Mouse (Mus musculus): ENCODE results near the gene Fbln2.
A peak's percentile ranks its signal among the peaks of the same experiment; 100 is the strongest.

Gene Fbln2

GRCm38 (mm10) chr6:91283031-91283430 lies 70.8 kb downstream of the Fbln2 start:
- DNase-seq = no peak

GRCm38 (mm10) chr6:91284521-91285449 lies 72.5 kb downstream of the Fbln2 start:
- DNase-seq = peak in 1 of 2 experiments; percentile 35

GRCm38 (mm10) chr6:91285450-91285790 lies 73.2 kb downstream of the Fbln2 start:
- DNase-seq = peak; percentile 90 to 96

DNA sequence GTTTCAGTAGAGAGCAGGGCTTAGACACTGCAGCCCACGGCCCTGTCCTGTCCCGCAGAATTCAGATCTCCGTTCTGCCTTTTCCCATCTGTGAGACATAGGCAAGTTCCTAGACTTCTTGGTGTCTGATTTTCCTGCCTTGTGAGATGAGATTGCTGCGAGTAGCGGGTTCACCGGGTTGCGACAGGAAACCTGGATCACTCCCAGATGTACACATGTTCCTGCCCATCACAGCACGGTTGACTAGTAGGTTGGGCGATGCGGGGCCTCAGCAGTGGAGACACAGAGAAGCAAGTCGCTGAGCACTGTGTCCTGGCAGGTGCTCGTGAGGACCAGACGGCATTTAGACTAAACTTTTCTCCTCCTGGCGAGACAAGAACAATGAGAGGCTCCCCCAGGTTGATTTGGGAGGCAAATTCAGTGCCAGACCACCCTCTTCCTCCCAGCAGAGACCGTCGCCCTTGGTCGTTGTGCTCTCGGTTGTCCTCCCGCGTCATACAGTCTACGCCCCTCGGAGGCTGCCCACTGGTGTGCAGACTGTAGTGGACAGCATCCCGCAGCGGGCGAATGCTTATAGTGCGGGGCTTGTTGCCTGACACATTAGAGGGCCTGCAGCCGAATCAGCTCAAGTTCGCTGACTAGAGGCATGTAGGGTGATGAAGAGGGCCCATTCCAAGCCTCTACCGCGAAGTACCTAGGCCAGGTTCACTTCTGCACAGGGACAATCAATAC lies 73.7 kb downstream of the Fbln2 start:
- DNase-seq = peak in 1 of 2 experiments; percentile 38

DNA sequence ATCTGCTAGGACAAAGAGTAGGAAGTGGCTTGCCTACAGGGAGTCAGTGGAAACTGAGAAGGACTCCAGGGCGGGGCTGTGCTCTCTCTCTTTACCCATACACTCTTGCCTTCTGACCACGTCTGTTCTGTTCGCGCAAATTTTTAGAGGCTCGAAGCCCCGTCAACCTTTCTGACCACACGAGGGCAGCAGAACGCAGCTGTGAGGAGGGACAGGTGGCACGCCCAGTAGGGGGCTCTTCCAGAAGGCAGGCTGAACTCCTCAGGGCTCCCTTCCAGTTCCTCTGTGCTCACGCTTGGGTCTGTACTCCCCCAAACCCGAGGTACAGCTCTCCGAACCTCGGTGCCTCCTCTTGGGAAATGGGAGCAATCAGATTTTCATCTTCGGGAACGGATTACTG lies 74.4 kb downstream of the Fbln2 start:
- peak; percentile 90 to 95 for DNase-seq

- DNase-seq = peak in 1 of 2 experiments; percentile 16
These were observed 74.9 kb downstream of the Fbln2 start for GRCm38 (mm10) chr6:91287148-91287547.

DNA sequence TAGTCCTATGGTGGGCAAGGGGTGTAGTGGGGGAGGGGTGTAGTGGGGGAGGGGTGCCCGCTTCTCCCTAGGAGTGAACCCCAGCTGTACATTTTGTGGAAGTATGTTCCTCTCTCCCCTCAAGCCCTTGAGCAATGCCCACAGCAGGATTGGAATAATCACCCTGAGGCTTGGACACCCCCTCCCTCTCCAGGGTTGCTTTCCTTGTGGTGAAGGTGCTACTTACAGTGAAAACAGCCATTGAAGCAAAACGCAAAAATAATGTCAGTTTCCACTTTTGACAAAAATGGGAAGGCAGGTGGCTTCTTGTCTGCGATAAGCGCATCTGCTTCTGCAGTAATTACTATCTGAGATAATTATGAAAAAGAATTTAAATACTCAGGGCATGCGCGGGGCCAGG lies 75.4 kb downstream of the Fbln2 start:
- peak in 1 of 2 experiments; percentile 26 for DNase-seq

GRCm38 (mm10) chr6:91288251-91288785 lies 76.1 kb downstream of the Fbln2 start:
- DNase-seq = peak; percentile 35 to 44

DNA sequence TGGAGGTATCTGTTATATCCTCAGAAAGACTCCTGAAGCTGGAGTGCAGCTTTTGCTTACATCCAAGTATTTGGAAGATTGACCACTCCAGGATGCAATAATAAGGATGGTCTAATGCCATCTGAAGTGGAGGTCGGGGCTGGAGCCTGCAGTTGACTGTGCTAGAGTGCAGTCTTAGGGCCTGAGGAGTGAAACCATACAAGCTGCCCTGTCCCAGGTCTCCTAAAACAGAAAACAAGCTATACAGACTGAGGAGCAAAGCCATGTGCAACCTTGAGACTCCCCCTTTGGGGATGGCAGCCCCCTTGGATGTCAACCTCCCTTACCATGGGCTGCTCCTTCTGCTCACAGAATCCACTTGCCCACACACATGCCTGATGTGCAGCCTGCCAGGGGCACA lies 76.7 kb downstream of the Fbln2 start:
- no peak for DNase-seq

DNA sequence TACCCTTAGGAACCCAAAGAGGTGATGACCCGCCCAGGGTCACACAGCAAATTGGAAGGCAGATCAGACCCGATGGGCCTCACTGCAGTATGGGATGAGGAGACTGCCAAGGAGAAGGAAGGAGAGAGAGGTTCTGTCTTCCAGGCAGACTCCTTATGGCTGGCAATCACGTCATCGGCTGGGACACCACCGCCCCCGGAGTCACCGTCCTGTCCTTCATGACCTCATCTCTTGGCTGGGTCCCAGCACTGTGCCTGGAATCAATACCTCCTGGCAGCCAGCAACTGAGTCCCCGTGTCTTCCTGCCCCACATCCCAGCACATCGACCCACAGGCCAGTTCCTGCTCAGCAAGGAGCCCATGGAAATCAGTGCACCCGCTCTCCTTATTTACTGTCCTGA lies 78.7 kb downstream of the Fbln2 start:
- peak; percentile 84 for DNase-seq

GRCm38 (mm10) chr6:91295431-91295830 lies 83.2 kb downstream of the Fbln2 start:
- DNase-seq = no peak

GRCm38 (mm10) chr6:91298828-91299227 lies 86.6 kb downstream of the Fbln2 start:
- DNase-seq = no peak

DNA sequence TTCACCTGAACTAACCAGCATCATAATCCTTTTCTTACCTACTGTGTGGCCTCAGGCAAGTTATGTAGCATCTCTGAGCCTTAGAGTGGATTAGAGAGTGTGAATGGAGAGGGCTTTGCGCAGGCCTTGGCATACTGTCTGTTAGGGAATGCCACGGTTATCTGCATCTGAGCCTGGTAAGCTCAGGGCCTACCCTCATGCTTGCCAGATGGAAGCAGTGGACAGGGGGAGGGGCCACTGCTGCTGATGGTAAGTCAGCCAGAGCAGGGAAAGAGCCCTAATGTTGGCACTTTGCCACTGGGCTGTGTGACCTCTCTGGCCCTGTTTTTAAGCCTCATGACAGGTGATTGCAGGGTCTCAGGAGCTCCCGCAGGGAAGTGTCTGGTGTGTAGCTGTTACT lies 87.8 kb downstream of the Fbln2 start:
- no peak for DNase-seq

DNA sequence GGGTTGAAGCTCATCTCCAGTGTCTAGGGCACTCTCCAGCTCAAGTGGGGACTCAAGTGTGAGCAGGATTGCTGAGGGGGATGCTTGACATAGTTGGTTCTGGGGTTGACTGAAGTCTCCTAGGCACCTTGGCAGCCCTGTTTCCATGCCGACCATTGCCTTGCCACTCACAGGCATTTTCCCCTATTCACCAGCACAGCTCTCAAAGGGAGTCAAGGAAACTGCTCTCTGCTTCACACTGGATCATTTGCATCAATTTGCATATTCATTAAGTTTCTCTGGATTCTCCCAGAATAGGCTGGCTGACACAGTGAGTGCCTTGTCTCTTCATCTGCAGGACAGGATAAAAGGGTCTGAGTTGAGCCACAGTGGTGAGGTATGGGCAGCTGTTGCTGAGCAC lies 89.6 kb downstream of the Fbln2 start:
- peak in 1 of 2 experiments; percentile 28 for DNase-seq

GRCm38 (mm10) chr6:91302337-91302736 lies 90.1 kb downstream of the Fbln2 start:
- no peak for DNase-seq

DNA sequence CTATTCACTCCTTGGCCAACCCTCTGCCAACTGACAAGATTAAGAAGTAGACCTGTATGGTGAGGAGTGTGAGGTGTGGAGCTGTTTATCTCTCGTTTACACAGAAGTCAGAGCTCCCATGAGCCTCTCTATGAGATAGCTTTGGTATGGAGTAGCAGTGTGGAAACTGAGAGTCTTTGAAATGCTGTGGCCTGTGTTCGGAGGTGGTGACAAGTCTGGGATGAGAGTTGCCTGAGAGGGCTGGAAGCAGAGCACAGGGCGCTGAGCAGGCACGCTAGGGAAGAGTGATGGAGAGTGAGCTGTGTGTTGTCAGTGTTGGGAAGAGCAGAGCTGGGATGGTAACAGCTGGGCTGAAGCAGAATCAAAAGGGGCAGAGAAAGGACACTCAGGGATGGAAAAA lies 91.9 kb downstream of the Fbln2 start:
- no peak for DNase-seq

GRCm38 (mm10) chr6:91307972-91308371 lies 95.7 kb downstream of the Fbln2 start:
- DNase-seq = peak in 1 of 2 experiments; percentile 41

GRCm38 (mm10) chr6:91311204-91311603 lies 98.9 kb downstream of the Fbln2 start:
- no peak for DNase-seq

- no peak for DNase-seq
These were observed 100.2 kb downstream of the Fbln2 start for GRCm38 (mm10) chr6:91312491-91312890.
